In genomic region chr7:74363440-74363839, GRCm38 (mm10) we compare ENCODE assay signal across 10 mouse cellular contexts.
DNase-seq lines count a peak whose midpoint lies in the region; TF ChIP-seq lines count a peak whose summit lies in the region.
"Had no signal": no experiment of that assay in that cellular context is flagged by ENCODE, and none has a peak within 500 bp of the region (broad histone marks: within the 10 kb centered on the region; RNA-seq: fewer than 3 reads in every experiment).

No protein-coding gene starts in this region.

- no peaks in the 10 kb centered on the region for H3K4me1 ChIP-seq in E14TG2a.4 (replicated peaks; ENCODE audit: low read depth, low read length)

- no peak overlapping the region for H3K4me3 ChIP-seq in layer of hippocampus, adult 2 months
- H3K4me3 ChIP-seq in E14TG2a.4 (replicated peaks; ENCODE audit: low read length), result no peak overlapping the region
- H3K4me3 ChIP-seq: heart, embryonic 13.5 days; neural tube, embryonic 15.5 days had no signal

- H3K9me3 ChIP-seq in E14TG2a.4 (ENCODE audit: low read length), result no peaks in the 10 kb centered on the region
- H3K9me3 ChIP-seq: heart, embryonic 13.5 days; neural tube, embryonic 15.5 days had no signal

- H3K27me3 ChIP-seq in E14TG2a.4 (ENCODE audit: insufficient read depth, low read length), result no peaks in the 10 kb centered on the region; the same call in 1 of the 2 replicates
- H3K27me3 ChIP-seq: heart, embryonic 13.5 days; neural tube, embryonic 15.5 days had no signal

- no peaks in the 10 kb centered on the region for H3K36me3 ChIP-seq in E14TG2a.4 (ENCODE audit: insufficient read depth, low read length)
- H3K36me3 ChIP-seq: heart, embryonic 13.5 days; neural tube, embryonic 15.5 days had no signal

- TF ChIP-seq CTCF in layer of hippocampus, adult 2 months (conservative IDR thresholded peaks at IDR 0.05), result peak; percentile 77
- TF ChIP-seq CTCF in E14TG2a.4 (conservative IDR thresholded peaks at IDR 0.05; ENCODE audit: low read length), result peak; percentile 34

- DNase-seq in layer of hippocampus, adult 2 months (ENCODE audit: low spot score in 2 of 2), result no peak
- no peak for DNase-seq in layer of hippocampus, adult 8-10 months (ENCODE audit: low spot score in 2 of 2)
- DNase-seq in NIH3T3 (ENCODE audit: low read depth), result peak; percentile 60
- peak; percentile 61 for DNase-seq in induced T-regulatory cell, adult 2 months (ENCODE audit: low read depth)
- DNase-seq in adrenal gland, postnatal 4 days (ENCODE audit: low spot score in 2 of 2), result no peak
- no peak for DNase-seq in ovary, postnatal 14 days (ENCODE audit: low spot score)
- DNase-seq: adrenal gland, postnatal 14 days had no signal

- H3K27ac ChIP-seq in layer of hippocampus, adult 2 months, result no peak overlapping the region
- H3K27ac ChIP-seq: heart, embryonic 13.5 days; neural tube, embryonic 15.5 days had no signal

Comparison
In these comparisons a context has a peak if more than half of its experiments do, and no peak if none do; other contexts are left out.
1. DNase-seq: peak in NIH3T3 (single experiment) and induced T-regulatory cell, adult 2 months (single experiment); none in layer of hippocampus, adult 2 months (0 of 2), layer of hippocampus, adult 8-10 months (0 of 2), adrenal gland, postnatal 4 days (0 of 2) and ovary, postnatal 14 days (single experiment).